In the genomic region with DNA sequence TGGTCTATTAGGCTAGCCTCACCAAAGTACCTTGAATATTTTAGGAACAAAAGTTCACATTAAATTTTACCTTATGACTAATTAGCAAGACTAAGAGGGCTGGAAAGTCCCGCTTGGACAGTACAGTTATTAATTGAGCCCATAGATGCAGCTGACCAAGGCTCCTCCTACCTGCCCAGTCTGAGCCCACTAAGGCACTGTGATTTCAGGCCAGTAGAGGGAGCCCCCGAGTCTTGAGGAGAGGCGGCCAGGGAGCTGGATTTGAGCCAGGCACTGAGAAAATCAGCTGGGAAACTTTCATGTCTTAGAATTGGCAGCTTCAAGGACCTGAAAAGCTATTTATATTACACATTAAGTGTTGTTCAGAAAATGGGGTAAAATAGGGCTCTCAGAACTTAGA, we compare ENCODE assay signal across 8 mouse cellular contexts. TPM values are rescaled to one million over a fixed set of nuclear protein-coding genes. Genes with fewer than 3 reads are reported as not detected.
DNase-seq lines count a peak whose midpoint lies in the region; ATAC-seq and TF ChIP-seq lines count a peak whose summit lies in the region.

No protein-coding gene starts in this region.

- no peaks in the 10 kb centered on the region for H3K4me1 ChIP-seq in MEL (ENCODE audit: control insufficient read depth in 1 of 2, insufficient read depth in 2 of 2, low read length in 2 of 2)
- H3K4me1 ChIP-seq in forebrain, embryonic 10.5 days: no peaks in the 10 kb centered on the region

- no peaks in the 10 kb centered on the region for H3K9me3 ChIP-seq in MEL (replicated peaks; ENCODE audit: insufficient read depth, low read length)
- H3K9me3 ChIP-seq in forebrain, embryonic 10.5 days: no peaks in the 10 kb centered on the region

- no peak overlapping the region for H3K4me3 ChIP-seq in MEL (ENCODE audit: control insufficient read depth in 1 of 2, insufficient read depth in 1 of 2, low read depth in 2 of 2, low read length in 2 of 2)
- H3K4me3 ChIP-seq in forebrain, embryonic 10.5 days: no peak overlapping the region

- no peaks in the 10 kb centered on the region for H3K79me2 ChIP-seq in MEL (ENCODE audit: control insufficient read depth, insufficient read depth, low read length, poor library complexity)

- no peak for TF ChIP-seq EP300 in MEL (IDR thresholded peaks at IDR 0.05; ENCODE audit: low read depth in 1 of 2, low read length in 2 of 2)

- H3K9ac ChIP-seq in MEL (ENCODE audit: control insufficient read depth, low read depth, low read length, poor library complexity, severe bottlenecking): no peak overlapping the region

- no peaks in the 10 kb centered on the region for H3K36me3 ChIP-seq in MEL (ENCODE audit: control insufficient read depth in 1 of 2, insufficient read depth in 2 of 2, low read length in 2 of 2)
- no peaks in the 10 kb centered on the region for H3K36me3 ChIP-seq in forebrain, embryonic 10.5 days (replicated peaks)

- ATAC-seq in hematopoietic stem cell, adult 5-6 weeks (replicated peaks in 1 of 2; ENCODE audit: insufficient read depth in 1 of 2, low FRiP score in 2 of 2, low TSS enrichment in 1 of 2, low read depth in 1 of 2, poor library complexity in 2 of 2, severe bottlenecking in 2 of 2): peak; percentile 81 to 82
- ATAC-seq in megakaryocyte, adult 5-6 weeks (ENCODE audit: poor library complexity, severe bottlenecking): peak; percentile 96

- TF ChIP-seq POLR2A in MEL (IDR thresholded peaks at IDR 0.05; ENCODE audit: control insufficient read depth in 1 of 2, insufficient read depth in 1 of 2, low read depth in 1 of 2, low read length in 2 of 2, poor library complexity in 1 of 2): no peak
- TF ChIP-seq POLR2A in brain, embryonic 14.5 days (IDR thresholded peaks at IDR 0.05; ENCODE audit: borderline replicate concordance, extremely low read depth, insufficient read depth, insufficient read length, poor library complexity, severe bottlenecking): no peak

- H3K27ac ChIP-seq in MEL (ENCODE audit: control insufficient read depth, low read depth, low read length): no peak overlapping the region
- H3K27ac ChIP-seq in forebrain, embryonic 10.5 days: no peak overlapping the region

- WGBS in forebrain, embryonic 10.5 days: 11% methylated on average over 3 of the region's 3 CpGs

- no peaks in the 10 kb centered on the region; a peak in 1 of 4 replicates for H3K27me3 ChIP-seq in MEL (ENCODE audit: control insufficient read depth in 1 of 2, insufficient read depth in 2 of 2, low read length in 2 of 2)
- H3K27me3 ChIP-seq in forebrain, embryonic 10.5 days (ENCODE audit: poor library complexity, severe bottlenecking): no peaks in the 10 kb centered on the region

- TF ChIP-seq RAD21 in MEL (IDR thresholded peaks at IDR 0.05; ENCODE audit: low read depth, low read length): peak; percentile 56

- peak; percentile 79 for DNase-seq in MEL (ENCODE audit: low read depth, low spot score)
- peak; percentile 92 for DNase-seq in brain, embryonic 14.5 days (ENCODE audit: low read depth)
- DNase-seq in forebrain, embryonic 10.5 days (ENCODE audit: extremely low spot score, low spot score): peak; percentile 70
- peak; percentile 60 to 92 for DNase-seq in layer of hippocampus, postnatal 25 days (ENCODE audit: extremely low spot score in 1 of 2, low spot score in 1 of 2)
- peak; percentile 85 for DNase-seq in right cerebral cortex, postnatal 4 days
- DNase-seq in urinary bladder, postnatal 4 days (ENCODE audit: low spot score in 2 of 2): peak; percentile 76 to 92

- TF ChIP-seq CTCF in MEL (IDR thresholded peaks at IDR 0.05 in 2 of 3, conservative IDR thresholded peaks at IDR 0.05 in 1 of 3; ENCODE audit: control insufficient read depth in 1 of 3, insufficient read depth in 1 of 3, low read depth in 2 of 3, low read length in 3 of 3, poor library complexity in 1 of 3, severe bottlenecking in 1 of 3): peak; percentile 72 to 86 (median 77)
- peak; percentile 93 for TF ChIP-seq CTCF in brain, embryonic 14.5 days (IDR thresholded peaks at IDR 0.05; ENCODE audit: borderline replicate concordance, extremely low read depth, insufficient read depth, insufficient read length)

TF ChIP-seq in MEL, 35 proteins besides CTCF, POLR2A, EP300 and RAD21:
- TF ChIP-seq NRF1 (IDR thresholded peaks at IDR 0.05; ENCODE audit: insufficient read depth, low read depth, low read length, poor library complexity, severe bottlenecking): no peak
- TF ChIP-seq SMC3 (IDR thresholded peaks at IDR 0.05; ENCODE audit: low read depth, low read length): peak; percentile 47; the same call in 1 of the 2 replicates
- no peak for TF ChIP-seq ELF1 (IDR thresholded peaks at IDR 0.05; ENCODE audit: low read depth, low read length)
- TF ChIP-seq GABPA (IDR thresholded peaks at IDR 0.05; ENCODE audit: low read depth, low read length): no peak

RNA-seq across cellular contexts. Expression of a gene that starts 52.4 kb away (rescaled TPM):
- 88.6 and 132 TPM in 2 replicates for total RNA-seq in MEL (2012; rRNA removed)
- polyA plus RNA-seq in MEL (2012; ENCODE audit: insufficient read depth in 1 of 2, insufficient read length in 2 of 2, low read depth in 1 of 2, low replicate concordance in 2 of 2, missing spikeins in 1 of 2): 100 to 1,000 TPM; 271 to 401 TPM
- polyA plus RNA-seq in brain, embryonic 14.5 days (2012; rRNA removed): 15.0 and 18.4 TPM in 2 replicates
- 50.9 and 53.4 TPM in 2 replicates for polyA plus RNA-seq in forebrain, embryonic 10.5 days (2016; fragmentation: Nextera tagmentation; extraction: Ambion mirVana)
- 229 and 235 TPM in 2 replicates for total RNA-seq in hematopoietic stem cell, adult 5-6 weeks (2017)
- 1 to 10 TPM; 1.3 to 1.8 TPM for total RNA-seq in layer of hippocampus, postnatal 25 days (2021)
- total RNA-seq in megakaryocyte, adult 5-6 weeks (2015): 558 and 564 TPM in 2 replicates
- total RNA-seq in megakaryocyte, adult 5-6 weeks (2017): 458 and 547 TPM in 2 replicates

Comparison
In these comparisons a context has a peak if more than half of its experiments do, and no peak if none do; other contexts are left out.
1. RNA of a gene that starts 52.4 kb away (total RNA-seq): 458 to 564 TPM in megakaryocyte, adult 5-6 weeks, 229 to 235 TPM in hematopoietic stem cell, adult 5-6 weeks and 88.6 to 132 TPM in MEL; 1.3 to 1.8 TPM in layer of hippocampus, postnatal 25 days; every median in the first group is over 10 times any median in the second.
2. Peak in every context shown above with its lines, with median percentiles within 50 percentile points of each other: DNase-seq.